Mouse (Mus musculus): ENCODE results near the gene BC051019. TPM values are rescaled to one million over a fixed set of nuclear protein-coding genes. Genes with fewer than 3 reads are reported as not detected.
A peak's percentile ranks its signal among the peaks of the same experiment; 100 is the strongest.

BC051019 gene
- polyA plus RNA-seq, 1 experiment from 2014 or later, result not detected

DNA sequence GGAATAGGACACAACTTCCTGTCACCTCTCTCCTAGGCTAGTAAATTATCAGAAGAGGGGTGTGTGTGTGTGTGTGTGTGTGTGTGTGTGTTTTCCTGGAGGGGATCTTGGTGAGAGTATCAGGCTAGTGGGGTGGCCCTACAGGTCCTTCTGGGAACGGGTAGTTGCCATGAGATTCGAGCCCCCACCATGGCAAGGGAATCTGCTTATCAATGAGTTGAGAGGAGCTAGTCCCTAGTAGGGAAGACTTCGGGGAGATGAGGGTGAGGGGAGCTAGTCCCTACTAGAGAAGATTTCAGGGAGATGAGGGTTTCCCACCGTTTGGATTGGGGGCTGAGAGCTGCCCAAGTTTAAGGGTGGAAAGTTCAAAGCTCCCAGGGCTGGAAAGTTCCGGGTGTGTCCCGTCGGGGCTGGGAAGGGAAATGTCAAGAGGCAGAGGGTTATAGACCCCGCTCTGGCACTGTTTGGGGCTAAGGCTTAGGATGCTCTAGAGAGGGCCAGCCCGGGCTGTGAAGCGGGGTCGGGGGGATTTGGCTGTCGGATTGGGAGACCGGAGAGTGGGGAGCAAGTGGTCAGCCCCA is 27.9 kb upstream of the BC051019 start:
- Histone ChIP-seq H3K9me3 (ENCODE audit: control insufficient read depth, low read length) (no peaks in the 10 kb centered on the region), H3K4me3 (ENCODE audit: low read depth, low read length) (peak overlapping the region; percentile 85), H3K9ac (ENCODE audit: low read length) (peak overlapping the region; percentile 88), H3K36me3 (ENCODE audit: control insufficient read depth, insufficient read depth, low read length) (no peaks in the 10 kb centered on the region), H3K4me2 (ENCODE audit: low read length) (peak overlapping the region; percentile 90), H3K27ac (ENCODE audit: low read depth) (peak overlapping the region; percentile 78), H3K4me1 (replicated peaks; ENCODE audit: control insufficient read depth, insufficient read depth, low read length) (peaks cover 5% of the 10 kb centered on the region), H3K27me3 (replicated peaks; ENCODE audit: control insufficient read depth, insufficient read depth, low read length) (no peaks in the 10 kb centered on the region)
- no peak; the same call in none of the 2 replicates for ATAC-seq (replicated peaks; ENCODE audit: low FRiP score, low TSS enrichment, low read depth)
- WGBS, result 2% methylated on average over 13 of the region's 13 CpGs
- DNase-seq (ENCODE audit: low spot score), result no peak

DNA sequence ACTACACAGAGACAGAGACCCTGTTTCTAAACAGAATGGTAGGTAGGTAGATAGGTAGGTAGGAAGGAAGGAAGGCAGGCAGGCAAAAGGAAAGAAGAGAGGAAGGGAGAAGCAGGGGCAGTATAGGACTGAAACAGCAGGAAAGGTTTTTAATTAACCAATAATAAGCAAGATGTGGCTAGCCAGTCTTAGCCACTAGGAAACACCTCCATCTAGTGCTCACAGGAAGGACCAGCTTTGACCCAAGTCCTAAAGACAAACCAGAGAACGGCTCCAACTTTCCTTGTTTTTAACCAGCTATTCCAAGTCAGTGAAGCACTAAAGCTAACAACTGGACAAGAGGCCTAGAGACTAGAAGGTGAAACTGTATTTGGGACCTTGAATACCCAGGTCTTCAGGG is 24.1 kb upstream of the BC051019 start:
- peaks cover 21% of the 10 kb centered on the region for H3K36me3 ChIP-seq (ENCODE audit: control insufficient read depth, insufficient read depth, low read length)
- H3K4me2 ChIP-seq (ENCODE audit: low read length), result no peak overlapping the region
- H3K27me3 ChIP-seq (replicated peaks; ENCODE audit: control insufficient read depth, insufficient read depth, low read length), result no peaks in the 10 kb centered on the region
- DNase-seq (ENCODE audit: low spot score), result no peak
- no peak for ATAC-seq (replicated peaks; ENCODE audit: low FRiP score, low TSS enrichment, low read depth)
- no peak overlapping the region for H3K4me3 ChIP-seq (ENCODE audit: low read depth, low read length)
- H3K4me1 ChIP-seq (replicated peaks; ENCODE audit: control insufficient read depth, insufficient read depth, low read length), result peaks cover under 1% of the 10 kb centered on the region
- WGBS, result 50% methylated on average over 1 of the region's 1 CpGs
- H3K9ac ChIP-seq (ENCODE audit: low read length), result no peak overlapping the region
- no peak overlapping the region for H3K27ac ChIP-seq (ENCODE audit: low read depth)
- no peaks in the 10 kb centered on the region for H3K9me3 ChIP-seq (ENCODE audit: control insufficient read depth, low read length)

DNA sequence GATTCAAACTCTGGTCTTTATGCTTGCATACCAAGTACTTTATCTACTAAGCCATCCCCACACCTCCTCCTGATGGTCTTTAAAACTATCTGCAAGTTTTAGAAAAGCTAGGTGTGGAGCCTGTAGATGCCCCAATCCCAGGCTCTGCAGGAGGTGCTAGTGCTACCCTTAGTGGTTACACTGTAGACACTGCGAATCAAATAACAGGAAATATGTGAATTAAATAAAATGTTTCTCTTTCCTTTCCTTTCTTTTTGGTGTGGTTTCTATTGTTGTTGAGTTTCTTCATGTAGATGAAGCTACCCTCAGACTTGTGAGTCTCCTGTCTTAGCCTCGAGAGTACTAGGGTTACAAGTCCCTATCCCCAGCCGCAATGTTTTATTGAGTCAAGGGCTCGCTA is 18.1 kb upstream of the BC051019 start:
- Histone ChIP-seq H3K4me2 (ENCODE audit: low read length) (no peak overlapping the region), H3K4me3 (ENCODE audit: low read depth, low read length) (no peak overlapping the region), H3K4me1 (replicated peaks; ENCODE audit: control insufficient read depth, insufficient read depth, low read length) (peaks cover 3% of the 10 kb centered on the region; the same call in 1 of the 2 replicates), H3K9ac (ENCODE audit: low read length) (no peak overlapping the region), H3K27me3 (replicated peaks; ENCODE audit: control insufficient read depth, insufficient read depth, low read length) (no peaks in the 10 kb centered on the region), H3K36me3 (ENCODE audit: control insufficient read depth, insufficient read depth, low read length) (peaks cover 32% of the 10 kb centered on the region), H3K9me3 (ENCODE audit: control insufficient read depth, low read length) (no peaks in the 10 kb centered on the region), H3K27ac (ENCODE audit: low read depth) (no peak overlapping the region)
- 82% methylated on average over 4 of the region's 4 CpGs for WGBS
- ATAC-seq (replicated peaks; ENCODE audit: low FRiP score, low TSS enrichment, low read depth) (no peak), DNase-seq (ENCODE audit: low spot score) (no peak)

DNA sequence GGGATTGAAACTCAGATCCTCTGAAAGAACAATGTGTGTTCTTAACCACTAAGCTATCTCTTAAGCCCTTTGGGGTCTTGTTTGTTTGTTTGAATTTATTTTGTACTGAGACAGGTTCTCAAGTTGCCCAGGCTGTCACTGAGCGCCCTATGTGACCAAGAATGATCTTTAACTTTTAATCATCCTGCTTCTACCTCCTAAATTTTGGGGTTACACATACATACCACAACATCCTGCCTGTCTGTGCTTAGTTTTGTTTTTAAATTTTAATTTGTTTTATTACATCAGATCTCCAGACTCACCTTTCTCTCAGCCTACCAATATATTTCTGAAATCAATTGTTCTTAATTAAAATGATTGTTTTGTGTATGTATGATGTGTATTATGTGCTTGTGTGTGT is 17.4 kb upstream of the BC051019 start:
- H3K4me3 ChIP-seq (ENCODE audit: low read depth, low read length), result no peak overlapping the region
- ATAC-seq (replicated peaks; ENCODE audit: low FRiP score, low TSS enrichment, low read depth), result no peak
- peaks cover 38% of the 10 kb centered on the region for H3K36me3 ChIP-seq (ENCODE audit: control insufficient read depth, insufficient read depth, low read length)
- H3K27me3 ChIP-seq (replicated peaks; ENCODE audit: control insufficient read depth, insufficient read depth, low read length), result no peaks in the 10 kb centered on the region
- no peak for DNase-seq (ENCODE audit: low spot score)
- H3K4me2 ChIP-seq (ENCODE audit: low read length), result no peak overlapping the region
- H3K9ac ChIP-seq (ENCODE audit: low read length), result no peak overlapping the region
- H3K27ac ChIP-seq (ENCODE audit: low read depth), result no peak overlapping the region
- H3K4me1 ChIP-seq (replicated peaks; ENCODE audit: control insufficient read depth, insufficient read depth, low read length), result peaks cover 3% of the 10 kb centered on the region; the same call in 1 of the 2 replicates
- H3K9me3 ChIP-seq (ENCODE audit: control insufficient read depth, low read length), result no peaks in the 10 kb centered on the region
- WGBS, result 95% methylated on average over 1 of the region's 1 CpGs

DNA sequence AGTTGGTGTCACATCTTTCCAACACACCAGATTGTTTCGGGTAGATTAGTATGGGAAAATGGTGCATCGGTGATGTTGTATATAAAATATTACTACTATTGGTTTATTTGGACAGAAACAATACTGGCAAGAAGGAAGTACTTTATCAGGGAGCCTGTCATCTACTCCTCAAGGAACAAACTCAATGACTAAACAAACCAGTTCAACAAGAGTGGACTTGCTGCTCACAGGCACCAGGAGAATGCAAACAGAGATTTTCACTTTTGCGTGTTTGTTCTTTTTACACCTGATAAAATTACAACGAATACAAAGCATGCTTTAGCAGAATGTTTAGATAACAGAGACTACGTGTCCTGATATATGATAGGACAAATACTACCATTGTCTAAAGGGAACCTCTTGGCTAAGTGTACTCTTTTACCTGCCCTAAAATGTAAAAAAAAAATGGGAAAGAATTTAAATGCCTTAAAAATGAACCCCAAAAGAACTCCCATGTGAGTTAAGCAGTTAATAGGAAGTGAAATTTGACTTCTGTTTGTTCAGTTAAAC is 16.2 kb upstream of the BC051019 start:
- H3K9me3 ChIP-seq (ENCODE audit: control insufficient read depth, low read length), result no peaks in the 10 kb centered on the region
- no peak overlapping the region for H3K4me2 ChIP-seq (ENCODE audit: low read length)
- H3K36me3 ChIP-seq (ENCODE audit: control insufficient read depth, insufficient read depth, low read length), result peaks cover 37% of the 10 kb centered on the region
- 0 out of 2 replicates have a peak, but pooled peaks have one; percentile 50 for ATAC-seq (replicated peaks; ENCODE audit: low FRiP score, low TSS enrichment, low read depth)
- H3K4me1 ChIP-seq (replicated peaks; ENCODE audit: control insufficient read depth, insufficient read depth, low read length), result peaks cover 3% of the 10 kb centered on the region; the same call in 1 of the 2 replicates
- 47% methylated on average over 5 of the region's 5 CpGs for whole genome bisulfite sequencing
- no peak overlapping the region for H3K27ac ChIP-seq (ENCODE audit: low read depth)
- H3K4me3 ChIP-seq (ENCODE audit: low read depth, low read length), result no peak overlapping the region
- no peaks in the 10 kb centered on the region for H3K27me3 ChIP-seq (replicated peaks; ENCODE audit: control insufficient read depth, insufficient read depth, low read length)
- no peak for DNase-seq (ENCODE audit: low spot score)
- H3K9ac ChIP-seq (ENCODE audit: low read length), result no peak overlapping the region

DNA sequence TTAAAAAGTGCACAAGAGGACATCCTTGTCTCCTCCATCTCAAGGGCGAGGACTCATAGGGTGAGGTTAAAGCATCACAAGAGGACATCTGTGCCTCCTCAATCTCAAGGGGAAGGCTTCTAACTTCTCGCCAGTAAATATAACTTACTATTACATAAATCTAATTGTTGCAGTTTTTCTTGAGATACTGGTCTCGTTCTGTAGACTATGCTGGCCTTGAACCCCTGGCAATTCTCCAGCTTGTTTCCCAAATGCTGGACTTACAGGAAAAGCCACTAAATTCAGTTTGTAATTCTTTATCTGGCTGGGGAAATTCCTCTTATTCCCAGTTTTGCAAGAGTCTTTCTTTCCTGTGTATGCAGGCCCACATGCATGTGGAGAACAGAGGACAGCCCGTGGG is 11.2 kb upstream of the BC051019 start:
- DNase-seq (ENCODE audit: low spot score), result no peak
- ATAC-seq (replicated peaks; ENCODE audit: low FRiP score, low TSS enrichment, low read depth), result no peak
- Histone ChIP-seq H3K4me3 (ENCODE audit: low read depth, low read length) (no peak overlapping the region), H3K27ac (ENCODE audit: low read depth) (no peak overlapping the region), H3K4me2 (ENCODE audit: low read length) (no peak overlapping the region), H3K4me1 (replicated peaks; ENCODE audit: control insufficient read depth, insufficient read depth, low read length) (0 out of 2 replicates have a peak, but pooled peaks cover 5% of the 10 kb centered on the region), H3K9me3 (ENCODE audit: control insufficient read depth, low read length) (no peaks in the 10 kb centered on the region), H3K36me3 (ENCODE audit: control insufficient read depth, insufficient read depth, low read length) (peaks cover 15% of the 10 kb centered on the region), H3K27me3 (replicated peaks; ENCODE audit: control insufficient read depth, insufficient read depth, low read length) (no peaks in the 10 kb centered on the region), H3K9ac (ENCODE audit: low read length) (no peak overlapping the region)
- 76% methylated on average over 4 of the region's 4 CpGs for WGBS

DNA sequence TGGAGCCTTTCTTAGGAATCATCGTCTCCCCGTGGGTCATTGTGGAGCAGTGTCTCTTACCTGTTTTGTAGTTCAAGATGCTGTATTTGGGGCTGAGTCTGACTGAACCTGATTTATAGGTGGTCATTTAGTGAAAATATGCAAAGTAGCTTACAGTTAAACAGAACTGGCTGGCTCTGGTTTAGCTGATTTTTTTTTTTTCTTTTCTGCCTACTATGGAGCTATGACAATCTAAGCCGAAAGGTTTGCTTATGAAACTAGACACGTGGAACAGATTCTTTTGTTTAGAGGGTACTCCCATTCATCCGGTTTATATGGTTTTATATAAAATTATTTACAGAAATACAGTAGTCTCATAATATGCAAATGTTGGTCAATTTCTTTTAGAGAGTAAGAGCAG is 8.0 kb upstream of the BC051019 start, which contains the start of gene Ascl3:
Gene Ascl3 (minus strand): TSS at position 101 of the 400 bp plus-strand sequence.
- peaks cover 6% of the 10 kb centered on the region; the same call in 1 of the 2 replicates for H3K4me1 ChIP-seq (replicated peaks; ENCODE audit: control insufficient read depth, insufficient read depth, low read length)
- H3K27me3 ChIP-seq (replicated peaks; ENCODE audit: control insufficient read depth, insufficient read depth, low read length), result no peaks in the 10 kb centered on the region
- 79% methylated on average over 5 of the region's 5 CpGs for WGBS
- H3K9me3 ChIP-seq (ENCODE audit: control insufficient read depth, low read length), result no peaks in the 10 kb centered on the region
- no peak within 1 kb of the TSS for H3K4me3 ChIP-seq (ENCODE audit: low read depth, low read length)
- ATAC-seq (replicated peaks; ENCODE audit: low FRiP score, low TSS enrichment, low read depth) (no peak), DNase-seq (ENCODE audit: low spot score) (no peak)
- H3K9ac ChIP-seq (ENCODE audit: low read length), result no peak within 1 kb of the TSS
- H3K27ac ChIP-seq (ENCODE audit: low read depth), result no peak within 1 kb of the TSS
- H3K4me2 ChIP-seq (ENCODE audit: low read length), result no peak within 1 kb of the TSS
- H3K36me3 ChIP-seq (ENCODE audit: control insufficient read depth, insufficient read depth, low read length), result peaks cover 11% of the 10 kb centered on the region

DNA sequence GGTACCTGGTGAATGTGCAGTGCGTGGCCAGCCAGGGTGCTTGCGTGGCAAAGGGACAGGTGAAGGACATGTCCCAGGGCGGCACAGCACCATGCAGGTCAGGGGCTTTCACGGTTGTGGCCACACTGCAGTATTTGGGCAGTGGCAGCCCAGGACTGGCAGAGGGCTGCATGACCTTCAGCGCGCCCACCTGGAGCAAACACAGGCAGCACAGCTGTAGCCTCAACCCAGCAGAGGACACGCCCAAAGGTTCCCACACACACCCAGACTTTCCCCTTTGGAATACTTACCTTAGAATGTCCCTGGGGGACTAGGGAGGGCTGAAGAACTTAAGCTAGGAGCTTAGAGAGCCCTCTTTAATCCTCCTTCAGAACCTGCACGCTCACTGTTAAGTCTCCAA is 536 bp downstream of the BC051019 start:
- ATAC-seq (replicated peaks; ENCODE audit: low FRiP score, low TSS enrichment, low read depth) (no peak), DNase-seq (ENCODE audit: low spot score) (no peak)
- Histone ChIP-seq H3K27me3 (replicated peaks; ENCODE audit: control insufficient read depth, insufficient read depth, low read length) (no peaks in the 10 kb centered on the region), H3K4me1 (replicated peaks; ENCODE audit: control insufficient read depth, insufficient read depth, low read length) (no peaks in the 10 kb centered on the region), H3K4me2 (ENCODE audit: low read length) (no peak overlapping the region), H3K9me3 (ENCODE audit: control insufficient read depth, low read length) (peaks cover 3% of the 10 kb centered on the region; the same call in 1 of the 2 replicates), H3K27ac (ENCODE audit: low read depth) (no peak overlapping the region), H3K4me3 (ENCODE audit: low read depth, low read length) (no peak overlapping the region), H3K36me3 (ENCODE audit: control insufficient read depth, insufficient read depth, low read length) (no peaks in the 10 kb centered on the region), H3K9ac (ENCODE audit: low read length) (no peak overlapping the region)
- WGBS, result 92% methylated on average over 8 of the region's 8 CpGs

DNA sequence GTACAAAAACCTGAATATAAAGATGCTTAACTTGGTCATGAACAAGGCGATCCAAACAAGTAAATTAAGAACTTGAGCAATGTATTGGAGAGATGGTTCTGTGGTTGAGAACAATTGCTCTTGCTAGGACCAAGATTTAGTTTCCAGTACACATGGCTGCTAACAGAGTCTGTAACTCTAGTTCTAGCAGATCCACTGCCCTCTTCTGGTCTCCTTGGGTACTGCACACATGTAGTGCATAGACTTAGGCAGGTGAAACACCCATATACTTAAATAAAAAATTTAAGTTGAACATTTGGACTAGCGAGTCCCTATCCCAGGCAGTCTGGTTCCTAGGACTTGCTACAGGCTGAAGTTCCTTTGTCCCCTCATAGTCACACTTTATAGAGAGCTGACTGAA is 1.0 kb downstream of the BC051019 start:
- peaks cover 3% of the 10 kb centered on the region; the same call in 1 of the 2 replicates for H3K9me3 ChIP-seq (ENCODE audit: control insufficient read depth, low read length)
- no peak for DNase-seq (ENCODE audit: low spot score)
- no peak overlapping the region for H3K27ac ChIP-seq (ENCODE audit: low read depth)
- ATAC-seq (replicated peaks; ENCODE audit: low FRiP score, low TSS enrichment, low read depth), result no peak
- no peak overlapping the region for H3K4me3 ChIP-seq (ENCODE audit: low read depth, low read length)
- H3K4me1 ChIP-seq (replicated peaks; ENCODE audit: control insufficient read depth, insufficient read depth, low read length), result no peaks in the 10 kb centered on the region
- H3K9ac ChIP-seq (ENCODE audit: low read length), result no peak overlapping the region
- no peaks in the 10 kb centered on the region for H3K36me3 ChIP-seq (ENCODE audit: control insufficient read depth, insufficient read depth, low read length)
- H3K4me2 ChIP-seq (ENCODE audit: low read length), result no peak overlapping the region
- H3K27me3 ChIP-seq (replicated peaks; ENCODE audit: control insufficient read depth, insufficient read depth, low read length), result no peaks in the 10 kb centered on the region
- 94% methylated on average over 2 of the region's 2 CpGs for WGBS
